Mouse (Mus musculus): ENCODE measurements around the gene Gm8439.

GRCm38 (mm10) chr4:120580894-120581293 lies 7.7 kb upstream of the Gm8439 start:
- no peak for TF ChIP-seq CTCF (IDR thresholded peaks at IDR 0.05; ENCODE audit: borderline replicate concordance, insufficient read depth, low read length)
- no peak for TF ChIP-seq POLR2A (IDR thresholded peaks at IDR 0.05; ENCODE audit: low read depth, low read length)
